Mouse (Mus musculus) ES-Bruce4 (cell line): ENCODE data around the gene Stom.

Source experiments
- CTCF ChIP-seq: IDR thresholded peaks from one replicate; pipeline ENCODE4 v1.8.1; 2011; ENCODE audit warnings: low read depth, low read length
- EP300 ChIP-seq: IDR thresholded peaks from 2 replicates; pipeline ENCODE4 v1.6.1; 2011; ENCODE audit warnings: low read depth, low read length; ENCODE audit not compliant: insufficient read depth
- POLR2A ChIP-seq: IDR thresholded peaks from one replicate; pipeline ENCODE4 v1.8.1; 2011; ENCODE audit warnings: low read length; ENCODE audit not compliant: insufficient read depth

GRCm38 (mm10) chr2:35280001-35280400 lies 56.8 kb downstream of the Stom start:
- TF ChIP-seq CTCF (no peak), EP300 (no peak), POLR2A (no peak)
